Mouse (Mus musculus): Measurements from ENCODE around the gene Gpr156. TPM values are rescaled to one million over a fixed set of nuclear protein-coding genes. Genes with fewer than 3 reads are reported as not detected.

Gene Gpr156
- total RNA-seq, 2 experiments from 2014 or later, result 0.74 to 0.81 TPM

DNA sequence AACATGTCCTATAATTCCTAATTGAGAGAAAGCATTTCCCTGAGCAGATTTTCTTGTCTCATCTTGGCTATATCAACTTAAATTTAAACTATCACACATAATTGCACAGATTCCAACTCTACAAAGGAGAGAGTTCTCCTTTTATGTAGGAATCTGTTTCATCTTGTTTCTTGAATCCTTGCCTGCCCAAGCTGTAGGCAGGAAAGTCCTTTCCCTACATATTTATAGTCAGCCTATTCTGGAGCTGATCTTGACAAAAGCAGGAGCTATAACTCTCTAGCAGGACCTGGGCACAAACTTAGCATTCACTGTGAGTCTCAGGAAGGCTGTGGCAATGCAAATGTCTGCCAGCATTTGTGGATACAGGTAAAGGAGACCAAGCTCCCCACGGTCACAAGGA lies 125.9 kb downstream of the Gpr156 start:
- no peak for DNase-seq (ENCODE audit: low spot score in 2 of 2)
- H3K4me3 ChIP-seq, result no peak overlapping the region
- TF ChIP-seq CTCF (conservative IDR thresholded peaks at IDR 0.05), result no peak
- H3K27ac ChIP-seq, result no peak overlapping the region

DNA sequence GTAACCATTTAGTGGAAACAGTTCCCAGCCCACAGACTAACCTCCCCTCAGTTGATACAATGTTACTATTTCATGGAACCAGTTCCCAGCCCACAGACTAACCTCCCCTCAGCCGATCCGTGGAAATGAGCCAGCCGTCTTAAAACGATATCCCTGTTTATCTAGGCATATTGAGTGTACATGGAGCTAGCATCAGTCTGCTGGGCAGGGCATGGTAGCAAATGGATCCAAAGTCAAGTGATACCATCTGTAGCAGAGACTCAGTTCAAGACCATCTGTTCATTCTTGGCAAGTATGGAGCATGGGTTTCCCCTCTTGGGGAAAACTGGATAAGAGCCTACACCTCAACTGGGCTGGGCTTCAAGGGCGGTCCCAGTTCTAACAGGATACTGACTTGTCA lies 128.3 kb downstream of the Gpr156 start:
- no peak overlapping the region for H3K4me3 ChIP-seq
- DNase-seq (ENCODE audit: low spot score in 2 of 2), result peak; percentile 35 to 61
- no peak for TF ChIP-seq CTCF (conservative IDR thresholded peaks at IDR 0.05)
- H3K27ac ChIP-seq, result no peak overlapping the region

DNA sequence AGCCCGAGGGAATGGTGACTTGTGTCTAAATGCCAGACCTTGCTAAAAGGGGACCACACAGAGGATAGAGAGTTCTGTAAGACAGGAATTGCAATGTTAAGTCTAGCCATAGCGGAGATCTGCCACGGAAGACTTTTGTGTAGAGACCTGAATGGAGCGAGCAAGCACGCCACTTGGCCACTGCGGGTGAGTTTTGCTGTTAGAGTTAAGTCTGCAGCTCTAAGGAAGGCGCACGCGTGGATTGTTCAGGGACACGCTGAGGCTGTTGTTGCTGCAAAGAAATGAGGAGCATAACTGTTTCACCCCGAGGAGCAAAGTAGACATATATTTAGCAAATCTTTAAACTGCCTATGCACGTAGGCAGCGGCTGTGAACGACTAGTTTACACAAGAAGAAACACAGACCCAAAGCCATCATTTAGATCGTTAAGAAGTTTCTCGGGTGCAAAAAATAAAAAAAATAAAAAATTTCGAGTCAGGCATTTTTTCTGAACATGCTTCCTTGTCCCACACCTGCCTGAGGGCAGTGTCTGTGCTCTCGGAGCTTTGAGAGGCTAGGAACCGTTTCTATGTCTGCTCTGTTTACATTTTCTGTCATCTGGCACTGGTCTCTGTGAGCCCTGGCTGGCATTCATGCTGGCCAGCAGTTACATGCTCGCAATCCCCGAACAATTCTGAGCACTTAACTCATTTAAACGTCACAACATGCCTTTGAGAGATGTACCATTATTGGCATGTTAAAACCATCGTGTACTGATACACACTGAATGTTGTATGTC lies 131.7 kb downstream of the Gpr156 start:
- no peak for DNase-seq (ENCODE audit: low spot score in 2 of 2)
- Histone ChIP-seq H3K27ac (no peak overlapping the region), H3K4me3 (peak overlapping the region; percentile 26)
- no peak for TF ChIP-seq CTCF (conservative IDR thresholded peaks at IDR 0.05)

Other genes with a start within 250 kb of the Gpr156 start
- 10 to 100 TPM; 34.5 to 41.8 TPM for gene Fstl1, start 139.6 kb upstream of the Gpr156 start, total RNA-seq (2021)
- gene Gm36028, start 55.4 kb upstream of the Gpr156 start, total RNA-seq (2021), result not detected
- gene Lrrc58, start 48.1 kb upstream of the Gpr156 start, total RNA-seq (2021), result 100 to 1,000 TPM in 1 of 2 experiments, 10 to 100 TPM in 1; 97.2 to 102 TPM
- 100 to 1,000 TPM; 152 to 153 TPM for gene Gsk3b, start 172.5 kb downstream of the Gpr156 start, total RNA-seq (2021)

Data from layer of hippocampus, adult 2 months (tissue).